Mouse (Mus musculus): Measurements from ENCODE around the gene Cdc73. TPM values are rescaled to one million over a fixed set of nuclear protein-coding genes. Genes with fewer than 3 reads are reported as not detected.
"Not testable (repeated sequence)": the region's sequence is repeated elsewhere in the genome, so short reads cannot be mapped to it uniquely, and the experiment has no call there.

Cdc73 gene
- 10 to 100 TPM; 46.0 to 49.2 TPM for total RNA-seq (2021)
- long read RNA-seq, experiment 1, full-length matches to known transcripts: 12 of 14 reads
- long read RNA-seq, experiment 1, partial matches to known transcripts: 1 of 14 reads
- long read RNA-seq, experiment 1, other reads (novel, unspliced or antisense): 1 of 14 reads
- long read RNA-seq, experiment 2, full-length matches to known transcripts: 6 of 10 reads
- long read RNA-seq, experiment 2, partial matches to known transcripts: 0 of 10 reads
- long read RNA-seq, experiment 2, other reads (novel, unspliced or antisense): 4 of 10 reads

GRCm38 (mm10) chr1:143702741-143703262 is at the start of gene Cdc73:
Gene Cdc73, minus strand, starts transcription at chr1:143702893.
- intact Hi-C loops (cut with DNase I; ENCODE audit: low total_unique reads): loop anchor here (5.0 kb wide), 1 partner anchor 34 kb away; no protein-coding TSS in a partner anchor
- DNase-seq: peak; percentile 93

DNA sequence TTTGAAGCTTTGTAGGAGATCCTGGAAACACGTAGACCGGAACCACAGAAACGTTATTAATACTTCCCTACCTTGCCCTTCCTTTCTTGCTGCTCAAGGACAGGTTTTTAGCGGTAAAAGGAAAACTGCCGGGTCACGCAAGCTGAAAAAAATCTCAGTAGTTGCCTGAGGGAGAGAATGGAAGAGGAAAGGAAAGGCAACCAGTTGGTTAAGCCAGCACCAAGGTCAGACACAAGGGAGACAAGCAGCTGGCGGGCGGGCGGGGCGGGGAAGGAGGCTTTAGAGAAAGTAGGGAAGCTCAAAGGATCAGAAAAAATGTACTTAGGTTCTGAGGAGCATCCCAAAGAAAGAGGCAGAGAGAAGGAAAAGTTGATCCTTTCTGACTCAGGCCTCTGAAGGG is 43.2 kb upstream of the Cdc73 start:
- intact Hi-C loops (cut with DNase I; ENCODE audit: low total_unique reads): no loop called here

GRCm38 (mm10) chr1:143742186-143742585 is 39.5 kb upstream of the Cdc73 start:
- DNase-seq: no peak
- intact Hi-C loops (cut with DNase I; ENCODE audit: low total_unique reads): no loop called here

More for the DNA sequence above, 43.2 kb upstream of the Cdc73 start:
- DNase-seq: no peak

- intact Hi-C loops (cut with DNase I; ENCODE audit: low total_unique reads): no loop called here
- no peak for DNase-seq
Observed at GRCm38 (mm10) chr1:143741331-143741730, 38.6 kb upstream of the Cdc73 start.

DNA sequence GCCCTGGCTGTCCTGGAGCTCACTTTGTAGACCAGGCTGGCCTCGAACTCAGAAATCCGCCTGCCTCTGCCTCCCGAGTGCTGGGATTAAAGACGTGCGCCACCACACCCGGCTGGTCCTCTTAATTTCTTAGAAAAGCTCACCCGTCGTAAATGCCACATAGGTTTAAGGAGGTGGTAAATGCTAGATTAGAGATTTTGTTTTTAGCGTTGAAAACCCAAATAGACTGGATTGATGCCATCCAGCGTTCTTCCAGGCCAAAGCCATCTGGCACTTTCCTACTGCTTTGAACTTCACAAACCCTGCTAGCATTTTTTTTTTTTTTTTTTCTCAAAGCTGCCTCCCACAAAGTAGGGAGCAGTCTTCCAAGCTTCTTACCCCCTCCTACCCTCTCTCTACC is 37.9 kb upstream of the Cdc73 start:
- no peak for DNase-seq
- intact Hi-C loops (cut with DNase I; ENCODE audit: low total_unique reads): no loop called here

DNA sequence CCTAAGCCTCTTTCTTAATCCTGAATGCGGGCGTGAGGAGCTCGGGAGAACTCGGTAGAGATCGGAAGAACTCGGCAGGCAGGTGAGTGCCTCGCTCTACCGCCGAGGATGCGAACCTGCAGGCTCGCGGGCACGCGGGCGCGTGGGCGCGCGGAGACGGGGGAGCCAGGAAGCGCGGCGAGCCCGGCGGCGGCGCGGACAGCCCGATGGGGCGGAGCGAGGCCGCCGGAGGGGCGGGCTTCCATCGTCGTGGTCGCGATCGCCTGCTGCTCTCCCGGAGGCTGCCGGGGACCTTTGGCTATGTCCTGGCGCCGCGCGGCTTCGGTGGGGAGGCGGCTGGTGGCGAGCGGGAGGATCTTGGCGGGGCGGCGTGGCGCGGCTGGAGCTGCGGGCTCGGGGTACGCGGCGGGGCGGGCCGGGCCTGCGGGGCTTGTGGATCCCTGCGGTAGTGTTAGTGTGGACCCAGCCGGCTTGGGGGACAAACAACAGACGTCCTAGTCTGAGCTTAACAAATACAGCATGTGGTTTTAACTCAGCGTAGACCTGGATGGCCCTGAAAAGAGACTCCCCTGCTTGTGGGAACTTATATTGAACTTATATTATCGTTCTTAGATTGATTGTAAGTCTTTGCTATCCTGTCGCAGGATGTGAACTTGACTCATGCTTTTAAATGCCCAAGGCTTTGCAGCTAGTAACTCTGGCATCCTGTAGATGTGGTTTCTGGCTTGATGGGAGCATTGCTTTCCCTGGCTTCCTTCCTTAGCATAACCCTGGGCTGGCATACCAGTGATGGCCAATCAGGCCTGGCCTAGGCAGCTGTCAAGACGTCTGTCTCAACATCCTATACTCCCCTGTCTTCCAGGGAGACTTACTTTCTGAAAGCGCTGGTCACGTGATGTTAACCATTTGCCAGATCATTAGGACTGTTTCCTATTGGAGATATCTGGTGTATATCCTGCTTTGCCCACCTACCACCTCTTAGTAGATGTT is 37.0 kb upstream of the Cdc73 start:
- intact Hi-C loops (cut with DNase I; ENCODE audit: low total_unique reads): loop anchor here (5.0 kb wide), 1 partner anchor 37 kb away; the partner anchor contains the start of gene Cdc73
- DNase-seq: peak; percentile 81

- intact Hi-C loops (cut with DNase I; ENCODE audit: low total_unique reads): loop anchor here (5.0 kb wide), 1 partner anchor 37 kb away; the partner anchor contains the start of gene Cdc73
- no peak for DNase-seq
Observed at GRCm38 (mm10) chr1:143738811-143739210, 36.1 kb upstream of the Cdc73 start.

GRCm38 (mm10) chr1:143733914-143734410 is 31.3 kb upstream of the Cdc73 start:
- intact Hi-C loops (cut with DNase I; ENCODE audit: low total_unique reads): no loop called here
- DNase-seq: no peak

DNA sequence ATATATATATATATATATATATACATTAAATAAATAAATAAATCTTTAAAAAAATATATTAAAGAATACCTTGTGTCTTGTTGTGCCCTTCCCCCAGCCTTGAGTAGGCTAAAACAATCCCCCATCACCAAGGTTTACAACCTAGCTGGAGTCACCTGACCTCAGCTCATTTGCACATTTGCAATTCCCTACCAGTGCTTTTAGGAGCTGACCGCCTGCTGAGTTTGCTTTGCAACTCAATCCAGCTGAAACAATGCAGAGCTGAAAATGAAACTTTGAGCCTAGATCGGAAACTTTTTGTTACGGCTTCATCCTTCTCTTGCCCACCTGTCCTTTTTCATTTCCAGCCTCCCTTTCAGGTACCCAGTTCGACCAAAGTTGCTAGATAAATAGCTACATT is 29.0 kb upstream of the Cdc73 start:
- intact Hi-C loops (cut with DNase I; ENCODE audit: low total_unique reads): no loop called here
- no peak for DNase-seq

- DNase-seq: no peak
- intact Hi-C loops (cut with DNase I; ENCODE audit: low total_unique reads): no loop called here
Observed at GRCm38 (mm10) chr1:143730899-143731298, 28.2 kb upstream of the Cdc73 start.

DNA sequence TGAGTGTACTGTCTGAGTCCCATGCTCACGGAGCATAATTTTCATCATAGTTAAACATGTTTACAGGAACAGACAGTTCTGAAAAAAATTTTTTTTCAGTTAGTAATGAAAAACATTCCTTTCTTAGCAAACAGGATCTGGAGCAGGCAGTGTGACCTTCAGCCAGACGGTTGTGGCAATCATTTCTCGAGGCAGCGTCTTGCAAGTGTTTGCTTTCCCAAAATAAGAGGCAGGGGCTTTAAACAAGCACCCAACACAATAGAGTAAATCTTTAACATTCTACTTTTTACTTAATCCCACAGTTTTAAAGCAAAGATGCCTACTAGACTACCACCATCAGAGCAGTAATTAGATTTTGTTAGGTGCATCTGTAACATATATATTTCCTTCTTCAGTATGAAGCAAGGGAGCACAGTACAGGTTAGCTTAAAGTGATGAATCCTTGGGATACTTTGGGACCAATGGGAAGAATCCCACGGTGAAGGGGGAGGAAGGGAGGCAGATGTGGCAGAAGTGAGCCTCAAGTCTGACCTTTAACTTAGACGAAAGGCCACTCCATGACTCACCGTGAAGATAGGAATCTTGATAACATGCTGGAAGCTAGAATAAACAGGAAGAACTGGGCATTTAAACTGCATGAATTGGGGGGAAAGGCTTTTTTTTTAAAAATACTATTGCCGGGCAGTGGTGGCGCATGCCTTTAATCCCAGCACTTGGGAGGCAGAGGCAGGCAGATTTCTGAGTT is 25.2 kb upstream of the Cdc73 start:
- intact Hi-C loops (cut with DNase I; ENCODE audit: low total_unique reads): no loop called here
- DNase-seq: no peak

GRCm38 (mm10) chr1:143724456-143725064 is 21.9 kb upstream of the Cdc73 start:
- intact Hi-C loops (cut with DNase I; ENCODE audit: low total_unique reads): no loop called here
- DNase-seq: no peak

GRCm38 (mm10) chr1:143716038-143716437 is 13.3 kb upstream of the Cdc73 start, which contains the start of gene Glrx2:
Gene Glrx2, plus strand, starts transcription at chr1:143716338.
- DNase-seq; intact Hi-C loops (cut with DNase I; ENCODE audit: low total_unique reads): not testable (repeated sequence)

DNA sequence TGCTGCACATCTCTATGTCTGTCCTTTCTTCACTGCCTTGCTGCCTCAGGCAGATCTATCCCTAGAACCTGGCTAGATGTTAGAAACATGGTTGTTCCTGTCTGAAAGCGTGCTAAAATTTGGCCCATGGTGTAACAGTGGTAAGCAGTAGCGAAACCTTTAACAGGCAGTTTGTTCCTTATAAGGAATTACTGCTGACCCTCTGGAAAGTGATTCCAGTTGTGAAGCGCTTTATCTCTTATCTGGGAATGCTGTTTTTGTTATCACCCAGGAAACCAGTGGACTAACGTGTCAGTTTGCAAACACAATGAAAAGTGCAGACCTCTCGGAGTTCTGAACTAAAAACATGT is 7.9 kb upstream of the Cdc73 start:
- intact Hi-C loops (cut with DNase I; ENCODE audit: low total_unique reads): no loop called here
- no peak for DNase-seq

- intact Hi-C loops (cut with DNase I; ENCODE audit: low total_unique reads): no loop called here
Observed at GRCm38 (mm10) chr1:143709966-143710626, 7.4 kb upstream of the Cdc73 start.

GRCm38 (mm10) chr1:143708361-143708760 is 5.7 kb upstream of the Cdc73 start:
- intact Hi-C loops (cut with DNase I; ENCODE audit: low total_unique reads): no loop called here
- no peak for DNase-seq

More at GRCm38 (mm10) chr1:143709966-143710626, 7.4 kb upstream of the Cdc73 start:
- DNase-seq: no peak

- intact Hi-C loops (cut with DNase I; ENCODE audit: low total_unique reads): no loop called here
- DNase-seq: no peak
Observed at GRCm38 (mm10) chr1:143707006-143707405, 4.3 kb upstream of the Cdc73 start.

DNA sequence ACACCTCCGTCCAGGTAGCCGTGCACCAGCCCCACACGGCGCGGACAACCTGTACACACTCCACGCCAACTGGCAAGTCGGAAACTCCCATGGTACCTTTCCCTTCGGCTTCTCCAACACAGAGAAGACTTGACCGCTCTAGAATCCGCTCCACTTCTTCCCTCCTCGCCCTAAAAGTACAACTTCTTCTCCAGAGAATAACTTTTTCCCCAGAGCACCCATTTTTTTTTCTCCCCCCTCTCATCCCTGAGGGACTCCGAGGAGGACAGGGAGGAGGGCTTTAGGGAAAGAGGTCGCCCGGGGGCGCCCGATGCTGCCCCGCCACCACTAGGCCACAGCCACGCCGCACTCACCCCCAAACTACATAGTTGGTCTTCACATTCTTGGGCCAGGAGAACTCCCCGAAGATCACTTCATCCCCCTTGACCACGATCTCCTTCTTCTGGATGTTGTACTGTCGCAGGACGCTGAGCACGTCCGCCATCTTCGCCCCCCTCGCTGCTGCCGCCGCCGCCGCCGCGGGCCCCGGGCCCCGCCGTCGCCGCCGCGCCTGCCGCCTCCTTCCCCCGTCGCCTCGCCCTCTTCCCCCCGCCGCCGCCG is 452 bp downstream of the Cdc73 start:
- peak; percentile 8 for DNase-seq

More for the DNA sequence above, 452 bp downstream of the Cdc73 start:
- intact Hi-C loops (cut with DNase I; ENCODE audit: low total_unique reads): loop anchor here (5.0 kb wide), 1 partner anchor 35 kb away; no protein-coding TSS in a partner anchor
